Mouse (Mus musculus) heart, embryonic 16.5 days (tissue): ENCODE results near the gene Shb. TPM values are rescaled to one million over a fixed set of nuclear protein-coding genes. Genes with fewer than 3 reads are reported as not detected.
A peak's percentile ranks its signal among the peaks of the same experiment; 100 is the strongest.

Experiments
- ATAC-seq: fragments of 200-750 bp; cut with Nextera tagmentation; replicated peaks from 2 replicates; pipeline ENCODE4 v1.8.0; 2017; ENCODE audit warnings: moderate number of reproducible peaks; ENCODE audit not compliant: insufficient read depth, low FRiP score; ENCODE audit errors: extremely low read depth
- H3K27ac ChIP-seq: fragments of 300-500 bp; sonication (generic); 2 replicates; pipeline ENCODE4 v1.5.1; 2014; ENCODE audit warnings: mild to moderate bottlenecking, low read length, control low read depth, moderate library complexity
- H3K27me3 ChIP-seq: fragments of 300-500 bp; sonication (generic); 2 replicates; pipeline ENCODE4 v1.6.1; 2014; ENCODE audit warnings: low read length, mixed read lengths; ENCODE audit not compliant: control insufficient read depth, insufficient read depth
- H3K36me3 ChIP-seq: fragments of 300-500 bp; sonication (generic); 2 replicates; pipeline ENCODE4 v1.6.1; 2014; ENCODE audit not compliant: control insufficient read depth, insufficient read depth
- H3K4me1 ChIP-seq: fragments of 300-500 bp; sonication (generic); 2 replicates; pipeline ENCODE4 v1.6.1; 2014; ENCODE audit warnings: low read length, mixed read lengths; ENCODE audit not compliant: control insufficient read depth, insufficient read depth
- H3K4me2 ChIP-seq: fragments of 300-500 bp; sonication (generic); 2 replicates; pipeline ENCODE4 v1.6.1; 2014; ENCODE audit warnings: low read depth, mild to moderate bottlenecking, control low read depth, low read length
- H3K4me3 ChIP-seq: fragments of 300-500 bp; sonication (generic); 2 replicates; pipeline ENCODE4 v1.5.1; 2014; ENCODE audit warnings: mild to moderate bottlenecking, control low read depth, low read length
- H3K9ac ChIP-seq: fragments of 300-500 bp; sonication (generic); 2 replicates; pipeline ENCODE4 v1.6.1; 2014; ENCODE audit warnings: low read length, control low read depth
- H3K9me3 ChIP-seq: fragments of 300-500 bp; sonication (generic); replicated peaks from 2 replicates; pipeline ENCODE4 v1.6.1; 2016; ENCODE audit warnings: low read length; ENCODE audit not compliant: control insufficient read depth
- WGBS: fragments of 180-500 bp; shearing (Covaris S2); extraction: QIAGEN DNeasy Blood & Tissue Kit; methylation state at CpG from one replicate; pipeline ENCODE4 v1.1.7; 2014; 5-methylcytosine and 5-hydroxymethylcytosine counted together
- polyA plus RNA-seq: library from polyadenylated mRNA; unstranded; fragments of >200 nt; fragmentation: Nextera tagmentation; extraction: Ambion mirVana; gene quantifications from 2 replicates; pipeline ENCODE4 v1.2.1, GENCODE M21; 2015

The Shb gene
- polyA plus RNA-seq, 1 experiment from 2014 or later, result 7.6 TPM

- Histone ChIP-seq H3K36me3 (peaks cover 5% of the 10 kb centered on the region; the same call in 1 of the 2 replicates), H3K9me3 (no peaks in the 10 kb centered on the region), H3K27me3 (no peaks in the 10 kb centered on the region), H3K4me3 (no peak overlapping the region), H3K4me2 (no peak overlapping the region), H3K4me1 (peaks cover 57% of the 10 kb centered on the region), H3K9ac (no peak overlapping the region), H3K27ac (no peak overlapping the region)
- ATAC-seq, result no peak
- WGBS, result 85% methylated on average over 7 of the region's 7 CpGs
These were observed 83.8 kb downstream of the Shb start for GRCm38 (mm10) chr4:45448481-45448880.

- Histone ChIP-seq H3K4me3 (no peak overlapping the region), H3K9ac (no peak overlapping the region), H3K36me3 (peaks cover 7% of the 10 kb centered on the region; the same call in 1 of the 2 replicates), H3K4me1 (peaks cover 55% of the 10 kb centered on the region), H3K4me2 (no peak overlapping the region), H3K9me3 (no peaks in the 10 kb centered on the region), H3K27me3 (no peaks in the 10 kb centered on the region), H3K27ac (no peak overlapping the region)
- WGBS, result 90% methylated on average over 5 of the region's 5 CpGs
- no peak for ATAC-seq
These were observed 85.1 kb downstream of the Shb start for GRCm38 (mm10) chr4:45447196-45447595.

DNA sequence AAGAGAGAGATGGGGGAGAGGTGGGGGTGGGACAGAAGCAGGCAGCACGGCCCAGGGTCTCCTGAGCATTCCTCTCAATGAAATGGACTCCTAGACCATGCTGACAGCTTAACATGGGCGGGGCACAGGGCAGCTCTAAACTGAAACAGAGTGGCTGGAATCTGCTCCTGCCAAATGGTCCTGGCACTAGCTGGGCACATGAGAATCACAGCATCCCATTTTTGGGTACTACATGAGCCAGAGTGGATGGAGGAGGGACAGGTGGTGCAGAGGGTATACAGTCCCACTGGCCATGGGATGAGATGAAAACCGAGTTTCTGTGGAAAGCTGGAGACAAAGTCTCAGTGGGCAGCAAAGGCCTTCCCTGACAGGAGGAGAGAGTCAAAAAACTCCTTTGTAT is 87.0 kb downstream of the Shb start:
- H3K4me3 ChIP-seq, result no peak overlapping the region
- no peak overlapping the region; the same call in none of the 2 replicates for H3K9ac ChIP-seq
- peaks cover 60% of the 10 kb centered on the region for H3K4me1 ChIP-seq
- H3K36me3 ChIP-seq, result peaks cover 7% of the 10 kb centered on the region; the same call in 1 of the 2 replicates
- ATAC-seq, result no peak
- peak overlapping the region; percentile 92 for H3K27ac ChIP-seq
- 43% methylated on average over 3 of the region's 3 CpGs for WGBS
- no peaks in the 10 kb centered on the region for H3K9me3 ChIP-seq
- H3K4me2 ChIP-seq, result peak overlapping the region; percentile 17; the same call in 1 of the 2 replicates
- no peaks in the 10 kb centered on the region for H3K27me3 ChIP-seq

GRCm38 (mm10) chr4:45444813-45445212 is 87.5 kb downstream of the Shb start:
- Histone ChIP-seq H3K36me3 (peaks cover 7% of the 10 kb centered on the region; the same call in 1 of the 2 replicates), H3K9ac (peak overlapping the region; percentile 4; the same call in 1 of the 2 replicates), H3K9me3 (no peaks in the 10 kb centered on the region), H3K4me2 (0 out of 2 replicates have a peak overlapping the region, but pooled peaks have one; percentile 11), H3K27me3 (no peaks in the 10 kb centered on the region), H3K27ac (peak overlapping the region; percentile 92), H3K4me3 (no peak overlapping the region), H3K4me1 (peaks cover 62% of the 10 kb centered on the region)
- peak; percentile 86 for ATAC-seq
- WGBS, result 28% methylated on average over 4 of the region's 4 CpGs

GRCm38 (mm10) chr4:45443652-45444051 is 88.6 kb downstream of the Shb start:
- Histone ChIP-seq H3K27ac (no peak overlapping the region), H3K4me1 (peaks cover 67% of the 10 kb centered on the region), H3K9ac (no peak overlapping the region), H3K27me3 (no peaks in the 10 kb centered on the region), H3K36me3 (peaks cover 9% of the 10 kb centered on the region; the same call in 1 of the 2 replicates), H3K4me2 (no peak overlapping the region), H3K9me3 (no peaks in the 10 kb centered on the region), H3K4me3 (no peak overlapping the region)
- WGBS, result 60% methylated on average over 7 of the region's 7 CpGs
- no peak for ATAC-seq

DNA sequence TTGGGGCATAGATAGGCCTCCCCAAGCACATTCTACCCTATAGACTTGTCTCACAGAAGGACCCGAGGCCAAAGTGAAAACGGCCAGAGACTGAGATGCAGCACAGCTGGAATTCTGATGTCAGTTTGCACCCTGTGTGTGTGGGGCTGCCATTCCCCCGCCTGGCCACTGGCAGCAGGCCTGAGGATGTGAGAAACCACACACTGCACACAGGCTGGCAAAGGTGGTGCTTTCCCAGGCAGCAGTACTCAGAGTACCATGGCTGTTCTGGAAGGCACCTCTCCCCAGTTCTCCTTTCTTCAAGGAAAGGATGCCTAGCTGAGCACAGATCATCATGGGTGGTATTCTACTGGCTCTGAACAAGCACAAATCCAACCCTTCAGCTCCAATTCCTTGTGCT is 90.0 kb downstream of the Shb start:
- no peak overlapping the region for H3K4me2 ChIP-seq
- no peaks in the 10 kb centered on the region for H3K9me3 ChIP-seq
- no peaks in the 10 kb centered on the region for H3K27me3 ChIP-seq
- H3K4me1 ChIP-seq, result peaks cover 60% of the 10 kb centered on the region
- H3K36me3 ChIP-seq, result peaks cover 7% of the 10 kb centered on the region; the same call in 1 of the 2 replicates
- no peak overlapping the region for H3K4me3 ChIP-seq
- no peak overlapping the region for H3K9ac ChIP-seq
- 0 out of 2 replicates have a peak overlapping the region, but pooled peaks have one; percentile 28 for H3K27ac ChIP-seq
- 57% methylated on average over 3 of the region's 3 CpGs for WGBS
- no peak for ATAC-seq

DNA sequence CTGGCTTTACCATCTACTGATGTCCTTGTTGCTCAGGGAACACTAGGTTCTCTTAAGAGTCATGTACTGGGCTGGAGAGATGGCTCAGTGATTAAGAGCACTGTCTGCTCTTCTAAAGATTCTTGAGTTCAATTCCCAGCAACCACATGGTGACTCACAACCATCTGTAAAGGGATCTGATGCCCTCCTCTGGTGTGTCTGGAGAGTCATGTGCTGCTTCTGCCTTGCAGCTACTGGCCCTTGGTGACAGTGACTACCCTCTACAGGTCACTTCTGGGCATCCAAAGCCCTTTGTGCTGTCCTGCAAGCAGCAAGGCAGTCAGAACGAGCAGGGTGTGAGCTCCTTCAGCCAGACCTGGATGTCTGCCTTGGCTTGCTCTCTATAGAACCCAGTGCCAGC is 90.5 kb downstream of the Shb start:
- Histone ChIP-seq H3K4me2 (no peak overlapping the region), H3K9ac (no peak overlapping the region), H3K4me1 (peaks cover 59% of the 10 kb centered on the region), H3K27ac (no peak overlapping the region), H3K9me3 (no peaks in the 10 kb centered on the region), H3K36me3 (peaks cover 7% of the 10 kb centered on the region; the same call in 1 of the 2 replicates), H3K27me3 (no peaks in the 10 kb centered on the region), H3K4me3 (no peak overlapping the region)
- no peak for ATAC-seq
- WGBS, result 70% methylated on average over 1 of the region's 1 CpGs

DNA sequence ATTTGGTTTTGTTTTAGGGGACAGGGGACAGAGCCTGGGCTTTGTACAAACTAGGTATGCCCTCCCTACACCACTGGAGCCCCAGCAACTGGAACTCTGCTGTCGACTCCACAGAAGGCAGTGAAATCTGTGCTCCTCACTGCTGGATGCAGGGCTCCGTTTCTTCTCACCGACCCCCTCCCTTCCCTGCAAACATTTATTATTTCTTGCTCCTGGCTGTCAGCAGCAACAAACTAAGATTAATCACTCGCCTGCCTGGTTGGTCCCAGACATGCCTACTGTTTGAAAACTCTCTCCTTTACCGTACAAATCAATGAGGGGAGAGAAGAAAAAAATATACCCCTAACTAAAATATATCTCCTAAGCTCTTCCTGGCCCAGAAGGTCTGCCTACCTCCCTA is 93.0 kb downstream of the Shb start:
- WGBS, result 52% methylated on average over 5 of the region's 5 CpGs
- H3K4me3 ChIP-seq, result no peak overlapping the region
- H3K36me3 ChIP-seq, result peaks cover 6% of the 10 kb centered on the region; the same call in 1 of the 2 replicates
- no peaks in the 10 kb centered on the region for H3K27me3 ChIP-seq
- H3K4me1 ChIP-seq, result peaks cover 61% of the 10 kb centered on the region
- H3K27ac ChIP-seq, result no peak overlapping the region
- no peak overlapping the region for H3K4me2 ChIP-seq
- ATAC-seq, result no peak
- no peak overlapping the region for H3K9ac ChIP-seq
- no peaks in the 10 kb centered on the region for H3K9me3 ChIP-seq

DNA sequence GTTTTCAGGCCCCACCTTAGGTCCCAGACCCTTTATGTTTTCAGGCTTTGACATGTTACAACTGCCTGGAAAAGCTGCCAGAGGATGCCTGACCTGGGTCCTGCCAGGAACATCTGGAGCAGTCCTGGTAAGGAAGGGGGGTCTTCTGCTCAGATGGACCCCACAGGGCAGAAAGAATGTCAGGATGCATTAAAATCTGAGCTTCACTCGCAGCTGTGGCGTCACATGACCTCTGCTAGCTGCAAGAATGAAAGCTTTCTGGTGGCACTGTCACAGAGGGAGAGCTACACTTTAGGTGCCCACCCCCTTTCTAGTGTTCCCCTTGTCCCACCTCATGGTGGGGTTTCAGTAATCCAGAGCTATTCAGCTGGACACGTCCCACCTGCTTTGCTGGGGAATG is 95.3 kb downstream of the Shb start:
- Histone ChIP-seq H3K9ac (no peak overlapping the region), H3K4me1 (peaks cover 46% of the 10 kb centered on the region), H3K27ac (no peak overlapping the region), H3K36me3 (0 out of 2 replicates have a peak, but pooled peaks cover 2% of the 10 kb centered on the region), H3K27me3 (no peaks in the 10 kb centered on the region), H3K4me2 (no peak overlapping the region), H3K4me3 (no peak overlapping the region), H3K9me3 (no peaks in the 10 kb centered on the region)
- ATAC-seq, result no peak
- WGBS, result 62% methylated on average over 3 of the region's 3 CpGs
